Mouse (Mus musculus): Measurements from ENCODE around the gene Bri3.

- TF ChIP-seq CTCF (IDR thresholded peaks at IDR 0.05; ENCODE audit: borderline replicate concordance, control insufficient read depth, extremely low read depth, insufficient read depth, low read length, poor library complexity) (no peak), POLR2A (IDR thresholded peaks at IDR 0.05; ENCODE audit: control insufficient read depth, extremely low read depth, insufficient read depth, low read length, poor library complexity) (no peak)
These were observed 128.6 kb downstream of the Bri3 start for GRCm38 (mm10) chr5:144372885-144373284.

Measured in thymus, adult 2 months (tissue).